Mouse (Mus musculus) urinary bladder, adult 2 months (tissue): ENCODE measurements around the gene Rps7. TPM values are rescaled to one million over a fixed set of nuclear protein-coding genes. Genes with fewer than 3 reads are reported as not detected.
A peak's percentile ranks its signal among the peaks of the same experiment; 100 is the strongest.

Source experiments
- DNase-seq: peaks from one replicate; pipeline ENCODE4 v3.0.0; 2022; ENCODE audit warnings: low spot score
- polyA plus RNA-seq: library from polyadenylated mRNA; depleted of rRNA; stranded (reverse); fragments of >200 nt; gene quantifications from 2 replicates; pipeline ENCODE4 v1.2.3, GENCODE M21; 2012; rRNA removed

Rps7 gene
- polyA plus RNA-seq = 842 and 930 TPM in 2 replicates

- peak; percentile 83 for DNase-seq
Observed at GRCm38 (mm10) chr12:28635535-28636476, at the start of gene Rps7. Gene Rps7, minus strand, starts transcription at chr12:28635953.

DNA sequence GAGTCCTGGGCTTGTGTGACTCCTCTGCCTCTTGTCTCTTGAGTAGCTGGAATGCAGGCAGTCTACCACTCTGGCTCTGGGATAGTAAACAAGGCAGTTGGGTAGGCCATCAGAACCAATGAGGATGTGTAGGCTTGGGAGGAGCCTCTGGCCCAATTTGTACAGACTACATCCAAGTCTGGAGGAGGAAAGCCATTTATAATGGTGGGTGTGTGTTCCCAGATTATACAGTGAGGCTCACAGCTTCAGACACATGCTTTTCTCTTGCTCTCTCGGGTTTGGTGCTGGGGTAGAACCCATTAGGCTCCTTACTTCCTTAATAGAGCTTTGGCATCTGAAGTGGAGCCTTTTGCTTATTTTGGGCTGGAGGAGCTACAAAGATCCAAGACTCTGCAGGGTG is 48.9 kb upstream of the Rps7 start:
- DNase-seq = no peak

DNA sequence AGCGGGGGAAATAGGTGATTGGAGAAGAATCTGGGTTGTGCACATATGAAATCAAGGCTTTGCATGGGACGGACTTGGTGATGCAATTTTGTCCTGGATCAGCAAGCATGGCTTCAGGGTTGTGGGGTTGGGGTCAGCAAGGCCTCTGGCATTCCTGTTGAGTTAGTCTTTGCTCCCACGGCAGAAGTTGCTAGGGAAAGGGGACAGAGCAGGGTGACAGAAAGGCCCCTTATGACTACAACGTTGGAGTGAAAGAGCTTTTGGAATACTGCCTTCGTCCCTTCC is 40.1 kb upstream of the Rps7 start:
- DNase-seq = no peak

GRCm38 (mm10) chr12:28675121-28675924 is 39.6 kb upstream of the Rps7 start, which contains the start of gene Adi1:
Gene Adi1, plus strand, starts transcription at chr12:28675231.
- DNase-seq = peak; percentile 71

DNA sequence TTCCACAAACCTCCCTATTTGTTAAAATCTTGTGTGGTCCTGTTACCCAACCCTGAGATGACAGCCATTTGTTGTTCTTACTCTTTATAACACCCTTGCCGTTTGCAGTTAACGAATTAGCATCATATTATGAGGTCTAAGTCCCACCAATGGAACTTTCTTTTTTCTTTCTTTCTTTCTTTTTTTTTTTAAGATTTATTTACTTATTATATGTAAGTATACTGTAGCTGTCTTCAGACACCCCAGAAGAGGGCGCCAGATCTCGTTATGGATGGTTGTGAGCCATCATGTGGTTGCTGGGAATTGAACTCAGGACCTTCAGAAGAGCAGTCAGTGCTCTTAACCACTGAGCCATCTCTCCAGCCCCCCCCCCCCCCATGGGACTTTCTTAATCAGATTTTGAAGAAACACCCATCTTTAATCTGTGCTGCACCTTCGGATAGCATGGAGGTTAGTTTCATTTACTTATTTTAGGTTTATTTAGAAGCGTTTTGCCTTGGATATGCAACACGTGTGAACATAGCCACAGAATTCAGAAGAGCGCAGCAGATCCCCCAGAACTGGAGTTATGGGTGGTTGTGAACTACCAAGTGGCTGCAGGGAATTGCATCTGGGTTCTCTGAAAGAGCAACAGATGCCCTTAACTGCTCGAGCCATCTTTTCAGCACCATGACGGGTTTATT is 38.4 kb upstream of the Rps7 start:
- no peak for DNase-seq

DNA sequence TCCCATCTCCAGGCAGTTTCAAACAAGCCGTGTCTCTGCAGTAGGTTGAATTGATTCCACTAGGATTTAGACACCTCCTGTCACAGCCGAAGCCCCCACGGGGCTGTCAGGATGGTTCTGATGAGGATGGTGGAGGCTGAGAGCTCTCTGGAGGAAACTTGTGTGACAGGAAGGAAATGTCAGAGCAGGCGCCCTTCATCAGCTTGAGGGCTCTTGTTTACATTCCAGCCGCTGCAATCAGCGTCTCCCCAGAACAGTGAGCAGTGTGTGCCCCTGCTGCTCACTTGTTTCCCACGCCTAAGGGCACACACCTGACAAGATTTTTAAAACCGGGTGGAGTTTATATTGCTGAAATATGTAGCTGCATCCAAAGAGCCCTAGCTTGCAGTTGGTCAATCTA is 31.5 kb upstream of the Rps7 start:
- no peak for DNase-seq

DNA sequence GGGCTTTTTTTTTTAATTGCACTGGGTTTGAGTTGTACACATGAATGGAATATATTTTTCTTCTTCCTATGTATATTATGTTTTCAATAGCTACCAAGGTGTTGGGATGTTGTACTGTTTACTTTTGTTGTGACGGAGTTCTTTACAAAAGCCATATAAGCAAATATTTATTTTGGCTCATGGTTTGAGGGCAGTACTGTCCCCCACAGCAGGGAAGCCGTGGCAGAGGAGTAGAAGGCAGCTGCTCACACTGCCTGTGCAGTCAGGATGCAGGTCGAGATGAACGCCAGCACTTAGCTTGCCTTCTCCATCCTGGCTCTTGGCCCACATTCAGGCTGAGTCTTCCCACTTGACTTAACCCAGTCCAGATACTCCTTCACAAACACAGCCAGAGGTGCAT is 31.0 kb upstream of the Rps7 start:
- DNase-seq = no peak

DNA sequence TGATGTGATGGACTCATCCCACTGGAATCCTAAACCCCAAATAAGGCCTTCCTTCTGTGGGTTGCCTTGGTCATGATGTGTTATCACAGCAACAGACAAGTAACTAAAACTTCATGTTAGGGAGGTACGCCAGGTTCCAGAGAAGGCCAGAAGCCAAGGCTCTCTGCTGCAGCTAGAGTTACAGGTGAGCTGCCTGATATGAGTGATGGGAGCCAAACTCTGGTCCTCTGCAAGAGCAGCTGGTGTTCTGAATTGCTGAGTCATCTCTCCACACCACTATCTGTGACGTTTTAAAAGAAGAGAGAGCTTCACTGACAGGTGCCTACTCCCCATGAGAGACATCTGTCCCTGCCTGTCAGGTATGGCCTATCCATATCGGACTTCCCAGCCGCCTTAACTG is 26.9 kb upstream of the Rps7 start:
- no peak for DNase-seq

- peak; percentile 82 for DNase-seq
Observed at GRCm38 (mm10) chr12:28649141-28650110, 13.7 kb upstream of the Rps7 start, which contains the start of gene Rnaseh1. Gene Rnaseh1, plus strand, starts transcription at chr12:28649602.

DNA sequence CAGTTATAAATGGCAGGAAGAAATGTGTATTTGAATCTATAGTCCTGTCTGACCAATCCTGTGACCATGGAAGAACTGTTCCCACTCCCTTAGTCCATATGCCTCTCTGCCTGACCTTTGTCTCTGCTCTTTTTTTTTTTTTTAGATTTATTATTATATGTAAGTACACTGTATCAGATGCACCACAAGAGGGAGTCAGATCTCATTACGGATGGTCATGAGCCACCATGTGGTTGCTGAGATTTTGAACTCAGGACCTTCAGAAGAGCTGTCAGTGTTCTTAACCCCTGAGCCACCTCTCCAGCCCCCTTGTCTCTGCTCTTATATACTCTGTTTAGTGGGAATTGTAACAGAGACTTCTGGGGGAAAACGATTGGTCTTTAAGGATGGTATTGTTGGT is 3.0 kb upstream of the Rps7 start:
- no peak for DNase-seq

- no peak for DNase-seq
Observed at GRCm38 (mm10) chr12:28636543-28636942, 790 bp upstream of the Rps7 start.

- DNase-seq = no peak
Observed at GRCm38 (mm10) chr12:28635058-28635534, 657 bp downstream of the Rps7 start.

DNA sequence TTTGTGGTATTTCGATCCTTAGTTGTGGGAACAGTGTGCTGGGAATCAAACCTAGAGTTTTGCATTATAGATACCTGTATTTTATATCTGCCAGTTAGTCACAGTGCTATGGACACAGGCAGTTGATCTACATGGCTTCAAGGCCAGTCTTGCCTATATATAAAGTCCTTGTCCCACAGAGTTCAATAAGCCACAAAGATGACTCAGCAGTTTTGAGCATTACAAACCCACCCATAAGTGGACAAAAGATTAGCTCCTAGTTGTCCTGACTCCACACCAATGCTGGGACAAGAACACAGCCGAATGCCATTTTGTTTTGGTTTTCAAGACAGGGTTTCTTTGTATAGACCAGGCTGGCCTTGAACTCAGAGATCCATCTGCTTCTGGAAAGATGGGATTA is 7.3 kb downstream of the Rps7 start:
- DNase-seq = no peak

DNA sequence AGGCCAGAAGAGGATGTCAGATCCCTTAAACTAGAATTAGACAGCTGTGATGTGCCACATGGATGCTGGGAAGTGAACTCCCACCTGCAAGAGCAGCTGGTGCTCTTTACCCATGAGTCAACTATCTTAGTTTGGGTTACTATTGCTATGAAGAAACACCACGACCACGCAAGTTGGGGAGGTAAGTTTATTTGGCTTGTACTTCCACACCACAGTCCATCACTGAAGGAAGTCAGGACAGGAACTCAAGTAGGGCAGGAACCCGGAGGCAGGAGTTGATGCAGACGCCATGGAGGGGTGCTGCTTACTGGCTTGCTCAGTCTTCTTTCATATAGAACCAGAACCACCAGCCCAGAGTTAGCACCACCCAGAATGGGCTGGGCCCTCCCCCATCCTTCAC is 8.7 kb downstream of the Rps7 start:
- DNase-seq = no peak

DNA sequence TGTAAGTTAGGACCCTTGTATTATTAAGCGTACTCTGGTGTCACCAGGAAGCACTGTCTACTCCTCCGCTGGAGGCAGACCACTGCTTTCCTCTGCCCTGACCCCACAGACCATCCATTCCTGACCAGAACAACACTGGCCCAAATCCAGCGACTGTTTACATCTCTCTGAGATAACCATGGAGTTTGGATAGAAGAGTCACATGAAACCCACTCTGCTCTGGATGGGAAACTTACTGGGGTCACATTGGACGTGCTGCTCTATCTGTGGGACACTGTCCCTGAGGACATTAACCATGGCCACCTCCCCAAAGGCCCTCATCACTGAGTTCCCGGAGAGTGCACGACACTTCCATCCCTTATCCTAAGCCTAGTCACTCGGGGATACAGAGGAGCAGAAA is 10.3 kb downstream of the Rps7 start:
- DNase-seq = no peak

DNA sequence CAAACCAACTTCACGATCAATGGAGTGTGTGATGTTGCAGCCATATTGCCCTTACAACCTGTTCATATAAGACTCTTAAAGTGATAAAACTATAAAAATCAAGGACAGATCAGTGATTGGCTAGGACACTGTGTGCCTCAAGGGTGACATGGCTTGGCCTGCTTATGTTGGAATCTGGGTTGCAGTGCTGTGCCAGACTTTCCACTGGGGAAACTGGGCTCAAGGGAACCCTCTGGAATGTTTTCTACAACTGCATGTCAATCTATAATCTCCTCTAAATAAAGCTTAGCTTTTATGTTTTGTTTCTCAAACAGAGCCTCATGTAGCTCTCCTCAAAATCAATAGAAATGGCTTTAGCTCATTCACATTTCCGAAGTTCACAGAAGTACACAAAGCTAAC is 11.5 kb downstream of the Rps7 start:
- DNase-seq = no peak

DNA sequence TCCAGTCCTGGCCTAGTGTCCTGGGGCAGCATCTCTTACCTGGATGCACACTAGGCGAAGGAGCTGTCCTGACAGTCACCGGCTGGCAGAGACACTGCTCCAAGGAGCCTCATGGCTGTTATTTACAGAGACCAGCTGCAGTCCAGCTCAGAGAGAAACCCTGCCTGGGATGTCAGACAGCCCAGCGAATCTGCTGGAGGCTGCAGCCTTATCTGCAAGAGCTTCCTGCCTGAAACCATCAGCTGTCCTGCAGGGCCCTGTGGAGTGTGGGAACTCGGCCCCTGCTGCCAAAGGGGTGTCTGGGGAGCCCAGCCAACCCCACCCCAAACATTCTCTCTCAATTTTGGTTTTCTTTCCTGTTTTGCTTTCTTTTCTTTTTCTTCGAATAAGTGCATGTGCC is 12.6 kb downstream of the Rps7 start, which contains the start of gene Colec11:
Gene Colec11 (minus strand): TSS at position 183 of the 400 bp plus-strand sequence.
- no peak for DNase-seq

DNA sequence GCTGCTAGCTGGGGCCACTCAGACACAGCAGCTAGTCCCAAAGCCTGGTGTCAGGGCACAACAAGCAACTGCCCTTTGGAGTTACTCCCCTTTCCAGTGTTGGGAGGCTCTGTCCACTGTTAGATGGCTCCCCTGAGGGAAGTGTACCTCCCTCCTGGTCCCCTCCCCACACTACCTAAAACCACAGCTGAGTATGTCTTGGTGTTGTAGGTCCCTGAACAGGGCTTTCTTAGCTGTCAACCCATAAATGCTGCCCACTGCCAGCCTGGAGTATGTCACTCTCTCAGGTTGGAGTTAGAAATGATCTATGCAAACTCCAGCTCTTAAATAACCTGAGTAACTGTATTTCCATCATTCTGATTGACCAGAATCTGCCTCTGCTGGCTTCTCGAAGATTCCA is 13.1 kb downstream of the Rps7 start:
- no peak for DNase-seq

DNA sequence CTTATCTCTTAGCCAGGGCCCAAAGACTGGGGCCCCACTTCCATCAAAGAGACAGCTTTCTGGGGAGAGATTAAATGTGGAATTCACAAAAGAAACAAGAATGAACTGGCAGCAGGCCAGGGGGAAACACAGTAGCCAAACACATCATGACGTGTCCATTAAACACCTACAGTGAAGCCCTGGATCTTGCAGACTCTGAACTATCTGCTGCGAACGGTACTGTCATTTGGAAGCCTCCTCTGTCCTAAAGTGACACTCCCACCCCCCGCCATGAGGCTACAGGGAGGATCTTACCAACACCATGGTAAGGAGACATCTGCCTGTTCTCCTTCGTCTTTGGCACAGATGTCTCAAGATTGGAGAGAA is 13.6 kb downstream of the Rps7 start:
- no peak for DNase-seq

GRCm38 (mm10) chr12:28621451-28622166 is 14.1 kb downstream of the Rps7 start:
- no peak for DNase-seq
